Mouse (Mus musculus) lung, postnatal 0 days (tissue): ENCODE results near the gene Zfp710. TPM values are rescaled to one million over a fixed set of nuclear protein-coding genes. Genes with fewer than 3 reads are reported as not detected.

Source experiments
- ATAC-seq: fragments of 200-750 bp; cut with Nextera tagmentation; 2 replicates; pipeline ENCODE4 v1.8.0; 2017; ENCODE audit warnings: moderate library complexity
- DNase-seq: peaks from one replicate; pipeline ENCODE4 v3.0.0-alpha.2; 2016; ENCODE audit warnings: low spot score
- H3K27ac ChIP-seq: fragments of 300-500 bp; sonication (generic); 2 replicates; pipeline ENCODE4 v1.5.1; 2014; ENCODE audit warnings: antibody characterized with exemption, mild to moderate bottlenecking, low read length, mixed read lengths
- H3K27me3 ChIP-seq: fragments of 300-500 bp; sonication (generic); replicated peaks from 2 replicates; pipeline ENCODE4 v1.6.1; 2014; ENCODE audit warnings: low read length, mixed read lengths; ENCODE audit not compliant: insufficient read depth
- H3K36me3 ChIP-seq: fragments of 300-500 bp; sonication (generic); 2 replicates; pipeline ENCODE4 v1.6.1; 2014; ENCODE audit warnings: low read length, mixed read lengths; ENCODE audit not compliant: insufficient read depth
- H3K4me1 ChIP-seq: fragments of 300-500 bp; sonication (generic); 2 replicates; pipeline ENCODE4 v1.6.1; 2014; ENCODE audit warnings: antibody characterized with exemption, low read depth, low read length, mixed read lengths; ENCODE audit not compliant: insufficient read depth
- H3K4me2 ChIP-seq: fragments of 300-500 bp; sonication (generic); replicated peaks from 2 replicates; pipeline ENCODE4 v1.6.1; 2014; ENCODE audit warnings: low read depth, mild to moderate bottlenecking, low read length, moderate library complexity, mixed read lengths
- H3K4me3 ChIP-seq: fragments of 300-500 bp; sonication (generic); 2 replicates; pipeline ENCODE4 v1.5.1; 2014; ENCODE audit warnings: low read depth, low read length
- H3K9ac ChIP-seq: fragments of 300-500 bp; sonication (generic); replicated peaks from 2 replicates; pipeline ENCODE4 v1.6.1; 2014; ENCODE audit warnings: low read depth, mild to moderate bottlenecking
- H3K9me3 ChIP-seq: fragments of 300-500 bp; sonication (generic); 2 replicates; pipeline ENCODE4 v1.6.1; 2016; ENCODE audit warnings: low read length, mixed read lengths
- CTCF ChIP-seq: IDR thresholded peaks from 2 replicates; pipeline ENCODE4 v1.5.1; 2016; ENCODE audit warnings: antibody characterized with exemption, mild to moderate bottlenecking
- EP300 ChIP-seq: IDR thresholded peaks from 2 replicates; pipeline ENCODE4 v1.6.1; 2016; ENCODE audit warnings: antibody characterized with exemption, mild to moderate bottlenecking, control low read depth
- whole genome bisulfite sequencing: fragments of 180-500 bp; shearing (Covaris S2); extraction: QIAGEN DNeasy Blood & Tissue Kit; methylation state at CpG from one replicate; pipeline ENCODE4 v1.1.7; 2014; 5-methylcytosine and 5-hydroxymethylcytosine counted together
- polyA plus RNA-seq: library from polyadenylated mRNA; unstranded; fragments of >200 nt; fragmentation: Nextera tagmentation; extraction: Ambion mirVana; gene quantifications from 2 replicates; pipeline ENCODE4 v1.2.1, GENCODE M21; 2015

The Zfp710 gene
- polyA plus RNA-seq, 1 experiment from 2014 or later = 11.1 TPM

DNA sequence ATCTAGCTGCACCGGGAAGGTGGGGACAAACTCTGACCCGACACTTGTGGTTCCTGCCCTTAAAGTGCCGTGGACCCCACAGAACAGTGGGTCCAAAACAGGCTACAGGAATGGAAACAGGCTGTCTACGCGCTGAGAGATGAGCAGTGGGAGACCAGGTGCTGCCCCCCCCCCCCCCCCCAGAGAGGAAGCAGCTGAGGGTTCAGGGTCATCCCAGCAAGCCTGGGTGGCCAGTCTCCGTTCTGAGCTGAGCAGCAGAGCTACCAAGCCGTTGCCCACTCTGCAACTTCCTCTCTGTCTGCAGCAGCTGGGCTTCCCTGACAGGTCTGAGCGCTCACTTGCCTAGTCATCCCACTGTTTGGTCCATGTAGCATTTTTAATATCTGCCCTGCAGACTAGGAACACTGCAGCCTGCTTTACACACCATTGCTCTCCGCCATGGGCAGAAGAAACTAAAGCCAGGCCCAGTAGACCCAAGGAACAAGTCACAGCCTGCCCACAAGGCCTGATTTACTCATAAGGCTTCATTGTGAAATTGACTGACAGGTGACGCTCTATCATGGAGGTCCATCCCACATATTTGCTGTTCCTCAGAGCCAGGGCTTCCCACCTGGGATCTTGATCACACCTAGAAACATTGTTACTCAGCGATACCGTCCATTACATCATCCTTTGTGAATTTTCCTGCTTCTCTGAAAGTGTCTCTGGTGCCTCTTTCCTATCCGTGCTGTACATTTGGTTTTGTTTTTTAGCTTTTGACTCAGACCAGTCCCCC, 34.6 kb downstream of the Zfp710 start:
- ATAC-seq (no peak), DNase-seq (no peak)
- 31% methylated on average over 13 of the region's 13 CpGs for WGBS
- TF ChIP-seq CTCF (no peak), EP300 (no peak)
- Histone ChIP-seq H3K4me3 (no peak overlapping the region), H3K4me1 (peaks cover 33% of the 10 kb centered on the region; the same call in 1 of the 2 replicates), H3K9me3 (no peaks in the 10 kb centered on the region), H3K9ac (no peak overlapping the region), H3K27ac (peak overlapping the region; percentile 91), H3K4me2 (no peak overlapping the region), H3K27me3 (no peaks in the 10 kb centered on the region), H3K36me3 (no peaks in the 10 kb centered on the region)

DNA sequence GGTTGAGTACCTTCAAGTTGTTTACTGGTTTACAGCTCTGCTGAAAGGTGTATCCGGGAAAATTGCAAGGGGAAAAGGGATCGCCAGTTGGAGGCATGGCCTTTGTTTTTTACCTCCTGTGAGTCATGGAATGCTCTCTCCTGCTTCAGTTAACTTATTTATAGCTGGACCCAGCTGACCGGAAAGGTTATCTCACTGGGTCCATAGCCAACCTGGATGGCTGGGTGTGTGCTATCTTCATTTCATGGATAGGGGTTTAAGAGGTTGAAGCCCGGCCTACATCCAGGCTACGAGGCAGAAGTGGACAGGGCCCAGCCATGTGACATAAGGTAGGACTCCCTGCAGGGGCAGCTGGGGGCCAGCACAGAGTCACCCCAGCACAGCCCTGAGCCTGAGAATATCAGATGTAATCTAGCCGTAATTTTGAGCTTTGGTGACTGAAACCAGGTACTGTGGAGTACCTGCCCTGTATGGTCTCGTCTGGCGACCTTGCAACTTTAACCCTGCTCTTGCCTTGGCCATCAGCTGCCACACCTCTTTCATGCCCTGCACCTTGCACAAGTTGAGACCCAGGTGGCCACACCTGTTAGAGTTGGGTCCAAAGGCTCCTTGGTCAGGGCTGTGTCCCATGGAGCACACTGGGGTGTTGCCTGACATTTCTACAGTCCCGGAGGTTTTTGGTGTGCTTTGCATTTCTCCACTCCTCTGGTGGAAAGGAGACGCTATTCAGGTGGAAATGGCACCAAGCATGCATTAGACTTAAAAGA, 35.6 kb downstream of the Zfp710 start:
- Histone ChIP-seq H3K4me2 (no peak overlapping the region), H3K9ac (no peak overlapping the region), H3K9me3 (no peaks in the 10 kb centered on the region), H3K4me3 (no peak overlapping the region), H3K27me3 (no peaks in the 10 kb centered on the region), H3K27ac (peak overlapping the region; percentile 91), H3K4me1 (peaks cover 37% of the 10 kb centered on the region; the same call in 1 of the 2 replicates), H3K36me3 (no peaks in the 10 kb centered on the region)
- DNase-seq = peak; percentile 59
- 49% methylated on average over 10 of the region's 10 CpGs for WGBS
- ATAC-seq = no peak
- TF ChIP-seq EP300 = peak; percentile 52
- TF ChIP-seq CTCF = no peak

DNA sequence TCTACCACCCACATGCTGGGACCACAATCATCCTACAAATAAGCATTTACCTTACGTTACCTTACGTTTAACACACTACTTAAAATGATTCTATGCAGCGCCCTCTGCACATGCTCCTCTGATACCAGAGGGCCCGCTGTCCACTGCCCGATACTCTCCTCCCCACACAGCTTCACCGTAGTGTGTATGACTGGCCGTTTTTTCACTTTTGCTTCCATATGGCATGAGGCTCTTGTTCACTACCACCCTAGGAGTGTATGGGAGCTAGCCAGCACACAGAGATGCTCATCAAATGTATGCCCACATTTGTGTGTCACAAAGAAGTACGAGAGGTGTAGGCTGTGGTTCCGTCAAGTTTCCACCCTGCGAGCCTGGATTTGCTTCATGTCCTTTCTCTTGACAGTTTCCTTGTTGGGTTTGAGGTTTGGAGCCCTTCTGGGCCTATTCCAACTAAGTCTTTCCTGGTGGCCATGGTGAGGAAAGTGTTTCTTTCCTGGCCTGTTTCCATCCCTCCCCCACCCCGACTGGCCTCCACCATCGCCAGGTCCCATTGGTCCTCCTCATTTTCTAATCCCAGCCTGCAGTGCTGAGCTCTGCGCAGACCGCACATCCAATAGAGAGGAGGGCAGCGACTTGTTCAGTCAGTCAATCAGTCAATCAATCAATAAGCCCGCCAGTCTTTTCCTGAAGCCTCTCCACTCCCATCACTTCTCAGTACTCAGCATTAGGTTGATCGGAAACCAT, 37.6 kb downstream of the Zfp710 start:
- no peak overlapping the region for H3K9ac ChIP-seq
- TF ChIP-seq EP300 = no peak
- 0 out of 2 replicates have a peak, but pooled peaks have one; percentile 1 for TF ChIP-seq CTCF
- H3K4me1 ChIP-seq = peaks cover 37% of the 10 kb centered on the region; the same call in 1 of the 2 replicates
- H3K4me3 ChIP-seq = no peak overlapping the region
- 0 out of 2 replicates have a peak overlapping the region, but pooled peaks have one; percentile 14 for H3K27ac ChIP-seq
- H3K9me3 ChIP-seq = no peaks in the 10 kb centered on the region
- DNase-seq (no peak), ATAC-seq (no peak)
- no peaks in the 10 kb centered on the region for H3K36me3 ChIP-seq
- no peak overlapping the region for H3K4me2 ChIP-seq
- H3K27me3 ChIP-seq = no peaks in the 10 kb centered on the region
- 87% methylated on average over 17 of the region's 17 CpGs for WGBS

DNA sequence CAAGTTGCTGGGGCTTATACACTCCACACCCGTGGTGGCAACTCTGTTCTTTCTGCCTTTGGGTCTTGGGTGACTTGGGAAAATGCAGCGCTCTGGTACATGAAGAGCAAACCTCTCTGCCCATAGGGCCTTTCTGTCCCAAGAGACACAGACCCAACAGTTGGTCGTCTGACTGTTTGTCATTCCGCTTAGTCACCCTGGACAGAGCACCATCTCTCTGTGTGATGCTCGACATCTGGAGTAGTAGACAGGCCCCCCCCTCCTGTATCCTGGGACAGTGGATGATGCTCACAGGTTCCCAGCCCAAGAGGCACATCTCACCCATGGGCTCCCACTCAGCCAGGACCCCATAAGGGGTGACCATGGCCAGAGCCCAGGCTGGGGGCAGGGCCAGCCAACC, 38.6 kb downstream of the Zfp710 start:
- H3K9me3 ChIP-seq = no peaks in the 10 kb centered on the region
- H3K4me2 ChIP-seq = no peak overlapping the region
- no peak overlapping the region for H3K4me3 ChIP-seq
- ATAC-seq (no peak), DNase-seq (no peak)
- peaks cover 31% of the 10 kb centered on the region; the same call in 1 of the 2 replicates for H3K4me1 ChIP-seq
- no peak overlapping the region for H3K27ac ChIP-seq
- no peaks in the 10 kb centered on the region for H3K27me3 ChIP-seq
- TF ChIP-seq CTCF (no peak), EP300 (no peak)
- WGBS = 65% methylated on average over 5 of the region's 5 CpGs
- no peak overlapping the region for H3K9ac ChIP-seq
- H3K36me3 ChIP-seq = no peaks in the 10 kb centered on the region

DNA sequence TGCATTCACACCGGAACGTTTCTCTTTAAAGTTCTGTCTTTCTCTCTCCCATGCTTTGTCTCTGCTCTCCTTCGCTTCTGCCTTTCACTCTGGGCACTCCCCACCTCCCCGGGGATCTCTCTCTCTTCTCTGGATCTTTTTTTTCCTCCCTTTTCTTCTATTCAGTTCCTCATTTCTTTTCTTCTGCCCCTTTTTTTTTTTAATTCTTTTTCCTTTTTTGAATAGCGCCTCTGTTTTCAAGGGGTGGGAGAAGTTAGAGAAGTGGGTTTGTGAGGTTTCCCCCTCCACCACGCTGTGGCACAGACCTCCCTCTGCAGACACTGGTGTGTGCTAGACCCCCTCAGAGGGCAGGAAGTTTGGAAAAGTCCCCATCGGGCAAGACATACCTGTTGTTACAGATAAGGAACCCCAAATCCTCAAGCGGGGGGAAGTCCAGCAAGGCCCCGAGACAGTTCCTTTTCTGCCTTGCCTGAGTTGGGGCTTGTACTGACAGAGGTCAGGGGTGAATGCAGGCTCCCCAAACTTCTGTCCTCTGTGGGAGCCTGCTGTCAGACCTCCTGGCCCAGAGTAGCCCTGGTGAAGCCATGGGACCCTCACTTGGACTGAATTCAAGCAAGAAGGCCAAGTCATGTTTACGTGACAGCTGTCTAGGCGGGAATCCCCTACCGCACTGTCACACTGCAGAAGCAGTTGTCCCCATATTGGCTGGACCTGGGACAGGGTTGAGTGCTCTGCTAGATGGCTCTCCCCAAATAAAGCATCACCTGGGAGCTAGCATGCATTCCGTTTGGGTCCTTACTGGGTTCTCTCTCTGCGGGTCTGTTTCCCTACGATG, 39.5 kb downstream of the Zfp710 start:
- DNase-seq = no peak
- H3K9ac ChIP-seq = no peak overlapping the region
- H3K4me2 ChIP-seq = no peak overlapping the region
- H3K4me3 ChIP-seq = no peak overlapping the region
- no peak for TF ChIP-seq CTCF
- TF ChIP-seq EP300 = no peak
- no peaks in the 10 kb centered on the region for H3K27me3 ChIP-seq
- WGBS = 63% methylated on average over 15 of the region's 15 CpGs
- H3K27ac ChIP-seq = no peak overlapping the region
- H3K9me3 ChIP-seq = no peaks in the 10 kb centered on the region
- ATAC-seq = no peak
- no peaks in the 10 kb centered on the region for H3K36me3 ChIP-seq
- H3K4me1 ChIP-seq = peaks cover 24% of the 10 kb centered on the region; the same call in 1 of the 2 replicates
